Mouse (Mus musculus) mature B cell (primary cell): Measurements from ENCODE around the gene Cntn4.

Source experiments
- in situ Hi-C: fragments of 300-500 bp; cut with MboI; formaldehyde crosslinking; loops from 2 replicates; pipeline ENCODE4 v1.14.3; 2019

Cntn4 gene

DNA sequence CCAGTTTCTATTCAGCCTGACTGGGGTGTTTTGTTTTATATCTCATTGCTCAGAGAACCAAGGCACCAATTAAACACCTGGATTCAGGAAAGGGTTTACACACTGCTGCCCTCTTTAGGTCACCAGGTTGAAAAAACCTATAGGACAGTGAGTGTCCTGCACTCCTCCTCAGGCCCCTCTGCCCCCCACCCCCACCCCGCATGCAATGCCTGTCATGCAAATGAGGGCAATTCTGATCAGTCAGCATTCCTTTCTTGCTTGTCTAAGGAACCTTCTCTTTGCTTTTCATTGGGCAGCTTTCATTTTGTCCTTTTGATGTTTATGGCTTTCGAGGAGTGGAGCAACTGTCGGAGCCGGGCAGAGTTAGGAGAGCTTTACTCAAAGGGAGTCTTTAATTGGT lies 969.5 kb downstream of the Cntn4 start:
- in situ Hi-C loops: no loop called here

DNA sequence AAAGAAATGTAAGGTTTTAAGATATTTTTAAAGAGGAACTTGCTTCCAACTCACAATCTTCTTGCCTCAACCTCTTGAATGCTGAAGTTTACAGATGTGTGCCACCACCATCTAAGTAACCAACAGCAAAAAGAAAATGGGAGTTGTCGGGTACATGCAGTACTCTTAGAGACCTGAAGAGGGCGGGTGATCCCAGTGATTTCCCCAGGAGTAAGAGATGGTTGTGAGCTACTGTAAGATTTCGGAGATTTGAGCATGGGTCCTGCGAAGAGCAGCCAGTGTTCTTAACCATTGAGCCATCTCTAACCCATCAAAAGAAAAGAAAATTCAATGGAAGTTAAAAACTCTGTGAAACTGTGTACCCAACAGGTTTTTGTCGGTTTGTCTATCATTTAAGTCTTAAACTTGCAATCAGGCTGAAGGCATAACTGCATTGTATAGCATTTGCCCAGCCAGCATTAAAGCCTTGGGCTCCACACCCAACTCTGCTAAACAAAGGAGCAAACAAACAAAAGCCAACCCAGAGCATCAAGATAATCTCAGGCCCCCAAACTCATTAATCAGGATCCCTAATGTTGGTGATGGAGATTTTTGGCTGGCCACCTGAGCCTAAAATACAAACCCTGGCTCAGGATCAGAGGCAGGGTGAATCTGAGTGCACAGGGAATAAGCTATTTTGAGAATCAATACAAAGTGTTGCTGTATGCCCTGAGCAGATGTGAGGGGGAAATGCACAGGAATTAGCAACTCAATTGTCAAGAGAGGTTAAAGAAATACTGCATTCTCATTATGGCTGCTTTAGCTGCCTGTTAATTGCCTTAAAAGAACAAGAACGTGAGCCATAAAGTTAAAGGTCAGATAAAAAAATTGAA lies 986.6 kb downstream of the Cntn4 start:
- in situ Hi-C loops: loop anchor here (10.0 kb wide), 1 partner anchor 141 kb away; the partner anchor contains the start of gene Crbn

- in situ Hi-C loops: no loop called here
Observed at GRCm38 (mm10) chr6:106675581-106675980, 998.1 kb downstream of the Cntn4 start.

- in situ Hi-C loops: loop anchor here (25.0 kb wide), 1 partner anchor 1360 kb away; the partner anchor contains the start of gene Setmar
Observed at GRCm38 (mm10) chr6:106701931-106702330, 1024.5 kb downstream of the Cntn4 start.

- in situ Hi-C loops: loop anchor here (25.0 kb wide), 1 partner anchor 1357 kb away; the partner anchor contains the start of gene Setmar
Observed at GRCm38 (mm10) chr6:106705506-106706035, 1028.1 kb downstream of the Cntn4 start.

GRCm38 (mm10) chr6:106725642-106726041 lies 1048.2 kb downstream of the Cntn4 start:
- in situ Hi-C loops: no loop called here

DNA sequence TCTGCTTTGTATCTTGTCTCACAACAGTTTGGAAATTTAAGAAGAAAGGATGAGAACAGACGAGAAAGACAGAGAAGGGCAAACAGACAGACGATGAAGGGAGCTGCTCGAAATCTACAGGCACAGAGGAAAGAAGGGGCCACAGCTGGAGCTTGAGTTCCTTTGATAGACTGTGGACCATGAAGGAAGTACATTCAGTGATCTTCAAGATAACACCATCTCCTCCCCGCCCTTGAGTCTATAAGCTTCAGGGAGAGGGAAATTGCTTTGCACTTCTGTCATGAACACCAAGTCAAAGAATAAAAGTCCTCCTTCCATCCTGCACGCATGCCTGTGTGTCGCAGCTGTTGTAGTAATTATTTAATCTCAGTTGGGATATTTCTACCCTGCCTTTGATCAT lies 1048.6 kb downstream of the Cntn4 start:
- in situ Hi-C loops: no loop called here

- in situ Hi-C loops: no loop called here
Observed at GRCm38 (mm10) chr6:106727703-106728102, 1050.2 kb downstream of the Cntn4 start.

DNA sequence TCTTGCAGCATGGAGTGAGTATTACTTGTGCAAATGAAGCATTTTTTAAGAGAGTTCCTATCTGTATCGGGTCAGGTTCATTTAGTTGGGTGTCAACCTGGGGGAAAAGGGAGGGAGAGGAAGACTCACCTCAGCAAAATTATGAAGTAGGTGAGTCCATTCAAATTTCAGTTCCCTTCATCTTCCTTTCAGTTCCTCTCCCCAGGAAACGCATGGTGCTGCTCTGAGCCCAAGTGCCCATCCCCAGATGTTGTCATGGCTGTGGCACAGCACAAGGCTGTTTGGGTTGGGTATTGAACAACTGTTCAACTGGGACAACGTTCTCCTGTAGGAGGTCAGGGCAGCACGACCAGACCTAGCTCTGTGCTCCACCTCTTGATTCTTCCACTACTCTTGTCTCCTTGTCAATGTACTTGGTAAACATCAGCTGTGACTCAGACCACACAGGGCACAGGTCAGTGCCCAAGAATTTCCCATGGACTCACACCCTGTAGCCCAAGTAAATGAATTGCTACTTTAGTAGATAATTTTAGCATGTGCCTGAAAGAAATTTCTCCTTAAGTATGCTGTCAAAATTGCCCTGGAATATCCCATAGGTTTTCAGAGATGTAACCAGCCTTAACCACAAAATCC lies 1052.3 kb downstream of the Cntn4 start:
- in situ Hi-C loops: no loop called here

DNA sequence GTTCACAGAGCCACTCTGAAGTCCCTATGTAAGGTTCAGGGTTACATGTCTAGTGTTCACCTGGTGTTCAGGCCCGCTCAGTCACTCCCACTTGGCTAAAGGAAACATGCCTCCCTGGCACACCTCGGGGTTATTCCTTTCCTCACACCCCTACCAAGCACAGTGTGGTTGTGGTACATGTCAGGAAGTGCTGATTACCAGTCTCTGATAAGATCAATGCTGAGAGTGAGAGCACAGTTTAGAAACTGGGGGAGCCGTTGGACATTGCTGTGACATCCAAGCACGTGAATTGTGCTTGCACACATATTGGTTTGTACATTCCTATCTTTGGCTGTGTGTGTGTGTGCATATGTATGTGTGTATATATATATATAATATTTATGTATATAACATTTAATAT lies 1055.1 kb downstream of the Cntn4 start:
- in situ Hi-C loops: no loop called here

DNA sequence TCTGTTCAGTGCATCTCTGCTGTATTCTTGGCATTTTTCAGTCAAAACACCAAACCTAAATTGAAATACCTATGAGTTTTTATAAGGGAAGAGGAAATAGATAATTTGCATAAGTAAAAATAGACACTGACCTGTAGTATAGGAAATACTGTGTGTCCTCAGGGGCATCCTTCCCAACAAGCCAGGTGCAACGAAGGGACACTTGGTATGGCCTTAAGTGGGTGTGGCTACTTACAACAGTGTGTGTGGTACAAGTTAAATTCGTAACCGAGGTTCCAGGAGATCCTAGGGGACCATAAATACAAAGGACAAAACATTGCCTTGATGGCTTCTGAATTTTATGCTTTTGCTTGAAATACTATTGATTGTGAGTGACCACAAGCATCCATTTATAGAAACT lies 1060.8 kb downstream of the Cntn4 start:
- in situ Hi-C loops: no loop called here

GRCm38 (mm10) chr6:106740244-106740825 lies 1062.9 kb downstream of the Cntn4 start:
- in situ Hi-C loops: no loop called here

DNA sequence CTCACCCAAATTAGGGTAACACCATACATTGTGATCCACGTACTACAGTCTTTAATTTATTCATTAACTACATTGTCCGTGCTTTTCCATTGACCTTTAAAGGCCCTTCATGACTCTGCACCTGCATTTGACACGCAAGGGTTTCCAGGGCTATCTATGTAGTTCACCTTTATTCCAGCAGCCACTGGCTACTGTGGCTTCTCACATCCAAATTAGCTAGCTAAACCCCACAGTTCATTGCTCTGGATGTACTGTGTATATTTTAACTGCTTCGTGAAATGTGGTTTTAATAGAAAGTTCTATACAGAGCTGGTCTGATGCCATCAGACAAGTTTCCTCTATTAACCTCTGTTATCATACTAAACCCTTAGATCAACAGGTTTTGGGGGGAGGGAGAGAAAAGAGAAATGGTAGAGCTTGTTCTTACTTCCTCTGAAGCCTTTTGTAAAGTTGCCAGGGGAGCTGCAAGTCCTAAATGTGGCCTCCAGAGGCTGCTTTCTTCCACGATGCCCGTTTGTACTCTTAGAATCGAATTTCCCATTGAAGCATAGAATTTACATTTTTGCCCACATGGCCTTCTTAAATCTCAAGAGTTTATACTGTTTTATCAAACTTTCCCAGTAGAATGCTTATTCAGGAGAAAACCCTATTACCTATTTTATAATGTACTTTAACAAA lies 1066.2 kb downstream of the Cntn4 start:
- in situ Hi-C loops: no loop called here

DNA sequence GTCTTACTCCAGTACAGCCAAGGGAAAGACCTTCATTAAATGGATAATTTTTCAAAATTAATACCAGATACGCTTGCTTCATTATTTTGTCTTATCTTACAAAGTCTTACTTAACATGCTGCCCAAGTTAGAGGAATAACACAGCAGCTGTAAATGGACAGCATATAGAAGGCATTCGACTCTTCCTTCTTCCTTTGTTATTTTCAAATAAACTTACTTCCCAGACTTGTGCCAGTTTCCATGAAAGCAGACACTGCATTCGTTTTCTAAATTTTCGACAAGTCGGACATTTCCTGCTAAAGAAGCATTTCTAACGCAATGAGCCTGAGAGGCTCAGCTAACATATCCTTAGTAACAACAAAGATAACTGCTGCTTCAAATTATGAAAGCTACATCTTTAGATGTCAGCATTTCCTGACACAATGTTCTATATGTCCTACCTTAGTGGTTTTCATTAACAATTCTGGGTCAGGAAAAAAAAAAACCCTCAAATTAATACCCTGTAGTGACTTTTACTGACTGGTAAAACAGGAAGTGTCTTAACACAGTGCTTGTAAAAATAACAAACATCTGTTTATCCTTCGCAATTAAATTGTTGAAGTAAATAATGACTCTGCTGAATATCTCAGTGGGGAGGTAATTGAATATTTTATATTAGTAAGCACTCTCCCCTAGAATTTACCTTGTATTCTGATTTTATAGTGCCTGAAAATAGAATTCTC lies 1068.4 kb downstream of the Cntn4 start:
- in situ Hi-C loops: no loop called here

DNA sequence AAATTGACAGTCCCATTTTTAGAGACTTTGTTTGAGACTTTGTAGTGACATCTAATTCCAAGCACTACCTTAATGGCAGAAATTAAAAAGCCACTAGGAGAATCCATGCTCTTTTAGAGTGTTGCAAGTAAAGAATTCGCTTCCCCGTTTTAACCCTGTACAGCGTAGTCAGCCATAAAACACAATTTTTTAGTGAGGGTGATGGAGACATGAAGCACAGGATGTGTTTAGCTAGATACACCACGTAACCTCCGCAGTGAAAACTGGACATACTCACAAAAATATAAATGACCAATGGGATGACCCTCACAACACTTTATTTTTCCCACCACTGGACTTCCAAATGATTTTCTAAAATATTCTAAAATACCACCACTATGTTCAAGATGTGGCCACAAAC lies 1069.8 kb downstream of the Cntn4 start:
- in situ Hi-C loops: no loop called here

DNA sequence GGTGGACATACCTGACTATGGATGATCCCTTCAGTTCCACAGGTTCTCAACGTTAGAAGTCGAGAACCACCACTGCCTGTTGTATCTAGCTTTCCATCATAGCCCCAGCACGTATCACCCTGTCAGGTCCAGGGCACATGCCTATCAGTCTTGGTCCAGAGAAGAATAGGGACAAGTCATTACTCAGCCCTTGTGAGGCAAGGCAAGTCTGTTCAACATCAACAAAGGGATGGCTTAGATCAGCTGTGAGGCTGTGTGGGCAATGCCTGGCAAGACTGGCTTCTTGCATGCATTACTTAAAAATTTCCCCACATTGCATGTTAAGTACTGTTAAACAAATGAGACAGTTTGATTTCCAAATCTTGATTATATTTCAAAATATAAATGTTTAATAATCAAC lies 1070.3 kb downstream of the Cntn4 start:
- in situ Hi-C loops: no loop called here
